Mouse (Mus musculus): ENCODE measurements around the gene Ahnak.

DNA sequence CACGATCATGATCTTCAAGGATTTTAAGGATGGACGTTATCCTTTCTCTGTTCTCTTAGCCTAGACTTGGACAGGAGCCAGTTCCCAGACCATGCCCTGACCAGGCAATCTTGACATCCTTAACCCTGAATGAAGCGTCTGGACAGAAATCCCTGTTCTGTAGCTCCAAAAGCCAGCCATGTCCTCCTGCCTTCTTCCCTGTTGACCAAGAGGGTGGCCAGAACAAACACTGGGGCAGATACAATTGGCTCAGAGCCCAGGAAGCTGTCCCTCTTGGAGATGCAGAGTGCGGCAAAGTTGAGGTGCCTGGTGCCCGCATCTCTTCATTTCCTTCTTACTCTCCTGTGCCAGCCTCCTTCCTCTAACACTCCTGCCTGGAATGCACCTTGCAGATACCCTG lies 3.2 kb upstream of the Ahnak start:
- TF ChIP-seq POLR2A (IDR thresholded peaks at IDR 0.05; ENCODE audit: insufficient read depth, low read depth, low read length) (no peak), CTCF (IDR thresholded peaks at IDR 0.05; ENCODE audit: insufficient read depth, low read depth, low read length) (no peak)

Measured in olfactory bulb, adult 2 months (tissue).